Mouse (Mus musculus) bone marrow, adult 2 months (tissue): Measurements from ENCODE around the gene Nup54. TPM values are rescaled to one million over a fixed set of nuclear protein-coding genes. Genes with fewer than 3 reads are reported as not detected.

Source experiments
- H3K27ac ChIP-seq: fragments of 200-500 bp; 2 replicates; pipeline ENCODE4 v1.5.1; 2012; ENCODE audit warnings: low read depth, mild to moderate bottlenecking, control low read depth, inconsistent platforms, low read length; ENCODE audit not compliant: control insufficient read depth, poor library complexity, insufficient read depth
- H3K4me1 ChIP-seq: fragments of 200-500 bp; 2 replicates; pipeline ENCODE4 v1.6.1; 2011; ENCODE audit warnings: low read length; ENCODE audit not compliant: control insufficient read depth, insufficient read depth
- H3K4me3 ChIP-seq: fragments of 200-500 bp; replicated peaks from 2 replicates; pipeline ENCODE3; 2011; ENCODE audit warnings: mild to moderate bottlenecking, low read depth, low read length, control low read depth; ENCODE audit not compliant: control insufficient read depth
- CTCF ChIP-seq: fragments of 200-500 bp; IDR thresholded peaks from 2 replicates; pipeline ENCODE4 v1.5.1; 2011; ENCODE audit warnings: low read length, control low read depth; ENCODE audit not compliant: control insufficient read depth, insufficient read depth
- POLR2A ChIP-seq: fragments of 200-500 bp; IDR thresholded peaks from 2 replicates; pipeline ENCODE4 v1.6.1; 2011; ENCODE audit warnings: low read depth, mild to moderate bottlenecking, control low read depth, low read length, borderline replicate concordance; ENCODE audit not compliant: control insufficient read depth
- WGBS: fragments of 180-500 bp; shearing (Covaris S2); methylation state at CpG from one replicate; pipeline ENCODE4 v1.1.7; 2018; 5-methylcytosine and 5-hydroxymethylcytosine counted together
- polyA plus RNA-seq: library from polyadenylated mRNA; stranded (reverse); fragments of >200 nt; gene quantifications from 2 replicates; pipeline ENCODE4 v1.2.4, GENCODE M21; 2011; ENCODE audit warnings: low replicate concordance; ENCODE audit not compliant: missing spikeins, insufficient read depth, insufficient read length

Nup54 gene
- polyA plus RNA-seq, result 7.8 and 19.4 TPM in 2 replicates

GRCm38 (mm10) chr5:92435025-92435584, at the start of gene Nup54:
TSS of gene Nup54 (minus strand) at chr5:92435219.
- Histone ChIP-seq H3K4me1 (no peaks in the 10 kb centered on the region), H3K27ac (peak within 1 kb of the TSS; percentile 67), H3K4me3 (peak within 1 kb of the TSS; percentile 66)
- under 1% methylated on average over 34 of the region's 34 CpGs for WGBS
- TF ChIP-seq CTCF (no peak; the same call in 1 of the 2 replicates), POLR2A (peak; percentile 86; the same call in 1 of the 2 replicates)

GRCm38 (mm10) chr5:92472863-92473262, 37.8 kb upstream of the Nup54 start:
- Histone ChIP-seq H3K27ac (no peak overlapping the region), H3K4me1 (peaks cover 3% of the 10 kb centered on the region; the same call in 1 of the 2 replicates), H3K4me3 (no peak overlapping the region)
- 85% methylated on average over 5 of the region's 5 CpGs for WGBS
- TF ChIP-seq POLR2A (no peak), CTCF (no peak)

- Histone ChIP-seq H3K27ac (no peak overlapping the region), H3K4me1 (peaks cover 7% of the 10 kb centered on the region; the same call in 1 of the 2 replicates), H3K4me3 (no peak overlapping the region)
- 84% methylated on average over 4 of the region's 4 CpGs for WGBS
- TF ChIP-seq CTCF (no peak), POLR2A (no peak)
Measured at GRCm38 (mm10) chr5:92471531-92471930, 36.5 kb upstream of the Nup54 start.

GRCm38 (mm10) chr5:92469201-92470130, 34.4 kb upstream of the Nup54 start:
- no peak overlapping the region for H3K27ac ChIP-seq
- peaks cover 7% of the 10 kb centered on the region; the same call in 1 of the 2 replicates for H3K4me1 ChIP-seq
- no peak overlapping the region for H3K4me3 ChIP-seq
- 71% methylated on average over 18 of the region's 18 CpGs for WGBS
- TF ChIP-seq POLR2A, result no peak
- no peak for TF ChIP-seq CTCF

- peaks cover 7% of the 10 kb centered on the region; the same call in 1 of the 2 replicates for H3K4me1 ChIP-seq
- no peak for TF ChIP-seq POLR2A
- TF ChIP-seq CTCF, result no peak
- no peak overlapping the region for H3K4me3 ChIP-seq
- H3K27ac ChIP-seq, result no peak overlapping the region
- 68% methylated on average over 6 of the region's 6 CpGs for whole genome bisulfite sequencing
Measured at GRCm38 (mm10) chr5:92468234-92468633, 33.2 kb upstream of the Nup54 start.

GRCm38 (mm10) chr5:92467102-92467766, 32.2 kb upstream of the Nup54 start:
- 71% methylated on average over 8 of the region's 8 CpGs for WGBS

GRCm38 (mm10) chr5:92465511-92465910, 30.5 kb upstream of the Nup54 start:
- H3K4me3 ChIP-seq, result no peak overlapping the region
- peaks cover 7% of the 10 kb centered on the region; the same call in 1 of the 2 replicates for H3K4me1 ChIP-seq
- H3K27ac ChIP-seq, result no peak overlapping the region
- TF ChIP-seq CTCF (no peak), POLR2A (no peak)
- WGBS, result 68% methylated on average over 5 of the region's 5 CpGs

More at GRCm38 (mm10) chr5:92467102-92467766, 32.2 kb upstream of the Nup54 start:
- Histone ChIP-seq H3K4me3 (no peak overlapping the region), H3K27ac (no peak overlapping the region), H3K4me1 (peaks cover 7% of the 10 kb centered on the region; the same call in 1 of the 2 replicates)
- no peak for TF ChIP-seq POLR2A
- no peak for TF ChIP-seq CTCF
